In genomic region chr9:50659392-50660217, GRCm38 (mm10) we compare ENCODE assay signal across 7 mouse cellular contexts. TPM values are rescaled to one million over a fixed set of nuclear protein-coding genes. Genes with fewer than 3 reads are reported as not detected.
DNase-seq lines count a peak whose midpoint lies in the region; ATAC-seq lines count a peak whose summit lies in the region.

Gene Dlat (minus strand): TSS chr9:50659780.

- no peaks in the 10 kb centered on the region for H3K9me3 ChIP-seq in intestine, embryonic 16.5 days (ENCODE audit: control insufficient read depth, low read length)
- H3K9me3 ChIP-seq in midbrain, embryonic 11.5 days (ENCODE audit: control insufficient read depth, low read length): no peaks in the 10 kb centered on the region

- peak; percentile 93 for DNase-seq in adrenal gland, adult 2 months
- peak; percentile 83 for DNase-seq in embryo, embryonic 11.5 days (ENCODE audit: low read depth, low spot score)
- DNase-seq in gastrocnemius, postnatal 4 days (ENCODE audit: low spot score in 2 of 2): peak; percentile 65 to 84
- peak; percentile 91 to 95 for DNase-seq in left cerebral cortex, postnatal 36 days (ENCODE audit: low spot score in 2 of 2)
- peak; percentile 99 for DNase-seq in midbrain, embryonic 11.5 days (ENCODE audit: low spot score, missing footprints)
- DNase-seq in skeletal muscle tissue, adult 2 months (ENCODE audit: low read depth, low spot score): peak; percentile 93

- ATAC-seq in intestine, embryonic 16.5 days: peak; percentile 93
- ATAC-seq in midbrain, embryonic 11.5 days (ENCODE audit: low FRiP score): peak; percentile 95

- H3K4me2 ChIP-seq in intestine, embryonic 16.5 days (ENCODE audit: low read depth, low read length): peak within 1 kb of the TSS; percentile 78
- H3K4me2 ChIP-seq in midbrain, embryonic 11.5 days: peak within 1 kb of the TSS; percentile 68

- no peaks in the 10 kb centered on the region for H3K36me3 ChIP-seq in intestine, embryonic 16.5 days (ENCODE audit: control insufficient read depth, insufficient read depth, low read length)
- no peaks in the 10 kb centered on the region; the same call in 1 of the 2 replicates for H3K36me3 ChIP-seq in midbrain, embryonic 11.5 days (ENCODE audit: control insufficient read depth, insufficient read depth, low read length)

- H3K9ac ChIP-seq in intestine, embryonic 16.5 days (ENCODE audit: low read depth, low read length): peak within 1 kb of the TSS; percentile 95
- H3K9ac ChIP-seq in midbrain, embryonic 11.5 days (ENCODE audit: low read length): peak within 1 kb of the TSS; percentile 89

- peak within 1 kb of the TSS; percentile 80 for H3K27ac ChIP-seq in intestine, embryonic 16.5 days (ENCODE audit: low read length)
- peak within 1 kb of the TSS; percentile 55 for H3K27ac ChIP-seq in midbrain, embryonic 11.5 days (ENCODE audit: low read depth, low read length)

- intact Hi-C loops in left cerebral cortex, postnatal 36 days (cut with DNase I): no loop called here

- peak within 1 kb of the TSS; percentile 98 for H3K4me3 ChIP-seq in intestine, embryonic 16.5 days (ENCODE audit: low read length)
- peak within 1 kb of the TSS; percentile 87 for H3K4me3 ChIP-seq in midbrain, embryonic 11.5 days (ENCODE audit: low read depth, low read length)

- WGBS in intestine, embryonic 16.5 days: under 1% methylated on average over 63 of the region's 63 CpGs
- under 1% methylated on average over 62 of the region's 63 CpGs for WGBS in midbrain, embryonic 11.5 days

- peaks cover 14% of the 10 kb centered on the region for H3K4me1 ChIP-seq in intestine, embryonic 16.5 days (ENCODE audit: control insufficient read depth, insufficient read depth, low read length)
- peaks cover 9% of the 10 kb centered on the region for H3K4me1 ChIP-seq in midbrain, embryonic 11.5 days (ENCODE audit: control insufficient read depth, insufficient read depth, low read length)

- H3K27me3 ChIP-seq in intestine, embryonic 16.5 days (replicated peaks; ENCODE audit: control insufficient read depth, insufficient read depth, low read length): no peaks in the 10 kb centered on the region
- no peaks in the 10 kb centered on the region for H3K27me3 ChIP-seq in midbrain, embryonic 11.5 days (ENCODE audit: control insufficient read depth, insufficient read depth, low read length)

RNA-seq across cellular contexts. Expression of gene Dlat, which starts in this region (rescaled TPM):
- total RNA-seq in adrenal gland, adult 2 months (2021): 100 to 1,000 TPM; 152 to 160 TPM
- 30.1 and 32.5 TPM in 2 replicates for polyA plus RNA-seq in adrenal gland, adult 2 months (2012; rRNA removed)
- 100 to 1,000 TPM; 148 to 161 TPM for total RNA-seq in gastrocnemius, postnatal 4 days (2021)
- polyA plus RNA-seq in intestine, embryonic 16.5 days (2015; fragmentation: Nextera tagmentation; extraction: Ambion mirVana): 61.0 and 63.7 TPM in 2 replicates
- 100 to 1,000 TPM; 116 to 117 TPM for total RNA-seq in left cerebral cortex, postnatal 36 days (2021)
- polyA plus RNA-seq in midbrain, embryonic 11.5 days (2014; fragmentation: Nextera tagmentation; extraction: Ambion mirVana): 63.5 and 66.4 TPM in 2 replicates

Comparison
In these comparisons a context has a peak if more than half of its experiments do, and no peak if none do; other contexts are left out.
1. Peak in every context shown above with its lines: DNase-seq, ATAC-seq, H3K4me3 ChIP-seq and H3K27ac ChIP-seq.